Mouse (Mus musculus) embryo, embryonic 11.5 days (tissue): ENCODE measurements around the gene Zfp560.
"Not testable (repeated sequence)": the region's sequence is repeated elsewhere in the genome, so short reads cannot be mapped to it uniquely, and the experiment has no call there.

Experiments used
- DNase-seq: peaks from one replicate; pipeline ENCODE4 v3.0.0-alpha.2; 2012; ENCODE audit warnings: low read depth, low spot score

The Zfp560 gene

DNA sequence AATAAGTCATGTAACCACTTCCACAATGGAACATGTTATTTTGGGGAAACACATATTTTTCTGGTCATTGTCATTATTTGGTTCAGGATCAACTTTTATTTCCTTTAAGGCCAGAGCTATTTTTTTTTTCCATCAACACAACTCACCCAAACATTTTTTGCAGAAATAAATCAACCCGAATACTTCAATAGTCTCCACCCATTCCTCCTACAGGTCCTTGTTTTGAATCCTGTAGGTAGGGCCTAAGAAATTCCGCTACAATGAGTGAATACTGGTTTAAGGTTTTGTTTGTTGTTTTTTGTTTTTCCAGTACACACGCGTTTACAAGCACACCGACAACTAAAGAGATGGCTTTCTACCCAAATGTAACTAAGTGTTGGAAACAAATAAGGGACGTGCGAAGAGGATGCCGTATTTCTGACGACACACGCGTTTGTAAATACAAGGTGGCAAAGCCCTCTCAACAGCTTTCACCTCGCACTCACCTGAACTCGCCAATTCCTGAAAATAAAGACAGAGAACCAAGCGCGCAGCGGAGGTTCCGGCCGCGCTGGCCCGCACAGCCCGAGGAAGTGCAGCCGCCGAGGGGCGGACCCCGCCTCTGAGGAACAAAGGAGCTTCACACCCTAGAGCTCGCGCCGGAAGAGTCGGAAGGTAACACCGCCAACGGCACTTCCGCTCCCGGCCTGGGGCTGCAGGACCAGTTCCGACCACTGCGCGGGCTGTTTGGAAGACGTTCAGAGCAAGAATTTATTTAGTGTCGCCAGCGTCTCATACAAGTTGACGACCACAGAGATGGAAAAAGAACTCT lies at the start of gene Zfp560:
Zfp560 (minus strand) TSS at position 646 of the 811 bp plus-strand sequence.
- DNase-seq = peak; percentile 90

DNA sequence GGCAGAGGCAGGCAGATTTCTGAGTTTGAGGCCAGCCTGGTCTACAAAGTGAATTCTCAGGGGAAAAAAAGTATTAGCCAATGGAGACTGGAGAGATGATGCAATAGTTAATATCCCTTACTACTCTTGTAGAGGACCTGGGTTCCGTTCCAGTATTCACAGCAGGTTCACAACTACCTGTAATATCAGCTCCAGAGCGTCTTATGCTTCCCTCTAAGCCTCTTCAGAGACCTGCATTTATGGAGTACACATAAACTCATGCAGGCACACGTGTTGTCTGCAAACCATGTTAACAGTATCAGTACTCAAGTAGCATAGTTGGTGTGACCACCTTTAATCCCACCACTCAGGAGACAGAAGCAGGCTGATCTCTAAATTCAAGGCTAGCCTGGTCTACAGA lies 45.0 kb upstream of the Zfp560 start:
- no peak for DNase-seq

DNA sequence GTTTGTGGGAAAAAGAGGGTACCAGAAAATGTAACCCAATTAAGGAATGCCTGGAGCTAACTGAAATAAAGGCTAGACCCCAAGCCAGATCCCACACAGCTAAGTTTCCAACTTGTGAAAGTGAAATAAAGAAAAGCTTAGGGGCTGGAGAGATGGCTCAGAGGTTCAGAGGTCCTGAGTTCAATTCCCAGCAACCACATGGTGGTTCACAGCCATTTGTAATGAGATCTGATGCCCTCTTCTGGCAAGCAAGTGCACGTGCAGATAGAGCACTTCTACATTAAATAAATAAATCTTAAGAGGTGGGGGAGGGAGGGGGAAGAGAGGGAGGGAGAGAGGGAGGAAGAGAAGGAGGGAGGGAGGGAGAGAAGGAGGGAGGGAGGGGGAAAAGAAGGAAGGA lies 26.5 kb upstream of the Zfp560 start:
- no peak for DNase-seq

DNA sequence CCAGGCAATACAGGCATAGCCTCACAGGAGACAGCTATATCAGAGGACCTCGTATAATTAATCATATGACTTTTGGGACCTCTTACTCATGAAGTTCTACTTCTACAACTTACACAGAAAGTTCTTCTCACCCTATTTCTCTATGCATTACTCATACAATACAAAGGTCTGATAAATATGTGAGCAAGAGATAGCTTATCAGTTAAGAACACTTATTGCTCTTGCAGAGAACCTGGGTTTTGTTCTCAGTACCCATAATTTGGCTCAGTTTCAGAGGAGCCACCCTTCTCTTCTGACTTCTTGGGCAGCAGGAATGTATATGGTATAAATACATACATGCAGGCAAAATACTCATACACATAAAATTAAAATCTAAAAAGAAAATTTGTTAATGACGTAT lies 24.3 kb upstream of the Zfp560 start:
- no peak for DNase-seq

DNA sequence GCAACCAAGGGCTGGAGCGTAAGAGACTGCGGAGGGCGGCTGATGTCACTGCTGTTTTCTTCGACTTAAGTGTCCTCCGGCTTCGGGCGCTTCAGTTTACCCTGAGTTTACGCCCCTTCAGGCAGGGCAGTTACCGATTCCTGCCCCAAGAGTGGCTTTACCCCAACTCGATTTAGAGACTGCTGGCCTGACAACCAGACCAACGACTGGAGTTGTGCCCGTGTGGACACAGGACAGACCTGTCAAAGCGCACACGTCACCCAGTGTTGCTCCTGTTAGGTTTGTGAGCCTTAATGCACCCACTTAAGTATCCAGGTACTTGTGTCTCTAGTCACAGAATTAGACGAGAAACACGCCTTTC lies 346 bp upstream of the Zfp560 start:
- no peak for DNase-seq

DNA sequence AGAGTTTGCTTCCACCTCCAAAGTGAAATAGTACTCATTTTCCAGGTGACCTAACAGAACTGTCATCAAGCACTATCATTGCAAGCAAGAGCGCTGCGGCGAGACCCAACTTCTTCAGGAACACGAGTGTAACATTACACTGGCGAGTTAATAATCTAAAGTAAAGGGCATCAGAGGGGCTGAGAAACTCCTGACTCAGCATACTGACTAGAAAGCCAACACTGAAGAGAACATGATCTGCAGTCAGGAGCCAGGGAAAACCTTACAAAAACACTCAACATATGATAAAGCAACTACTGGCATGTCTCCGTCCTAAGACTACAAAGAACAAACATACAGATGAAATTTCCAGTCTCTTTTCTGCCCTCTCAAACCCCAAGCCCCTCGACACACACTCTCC lies 1.3 kb downstream of the Zfp560 start:
- DNase-seq = no peak

DNA sequence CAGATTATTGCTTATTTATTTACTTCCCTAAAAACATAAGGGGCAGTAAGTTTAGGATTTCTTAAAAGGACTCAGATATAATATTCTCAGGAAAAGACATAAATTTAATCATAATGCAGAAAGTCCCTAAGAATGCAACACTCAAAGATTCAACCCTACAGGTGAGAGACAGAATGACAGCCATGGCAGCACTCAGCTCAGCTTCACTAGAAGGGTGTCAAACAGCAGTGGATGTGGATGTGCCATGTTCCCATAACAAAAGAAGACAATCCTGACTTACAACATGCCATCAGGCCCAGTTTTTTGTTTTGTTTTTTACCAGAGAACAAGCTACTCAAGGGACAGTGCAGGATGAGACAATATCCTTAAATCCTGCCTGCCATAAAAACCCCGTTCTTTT lies 10.3 kb downstream of the Zfp560 start:
- DNase-seq = no peak

DNA sequence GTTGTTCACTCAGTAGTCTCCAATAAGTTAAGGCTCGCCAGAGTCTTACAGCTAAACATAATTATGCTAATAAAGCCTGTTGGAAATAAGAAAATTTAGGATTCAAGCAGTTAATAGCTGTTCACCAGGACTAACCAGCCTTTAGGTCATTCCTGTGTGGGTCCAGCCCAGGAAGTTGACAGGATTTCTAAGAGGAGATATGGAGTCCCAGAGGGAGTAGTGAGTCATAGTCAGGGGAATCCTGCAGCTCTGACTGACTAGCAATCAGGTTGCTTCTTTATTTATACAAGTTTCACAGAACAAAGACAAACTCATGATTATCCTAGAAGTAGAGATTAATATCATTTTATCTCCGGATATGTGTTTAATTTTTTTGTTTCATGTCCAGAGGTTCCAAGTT lies 17.7 kb downstream of the Zfp560 start:
- no peak for DNase-seq

DNA sequence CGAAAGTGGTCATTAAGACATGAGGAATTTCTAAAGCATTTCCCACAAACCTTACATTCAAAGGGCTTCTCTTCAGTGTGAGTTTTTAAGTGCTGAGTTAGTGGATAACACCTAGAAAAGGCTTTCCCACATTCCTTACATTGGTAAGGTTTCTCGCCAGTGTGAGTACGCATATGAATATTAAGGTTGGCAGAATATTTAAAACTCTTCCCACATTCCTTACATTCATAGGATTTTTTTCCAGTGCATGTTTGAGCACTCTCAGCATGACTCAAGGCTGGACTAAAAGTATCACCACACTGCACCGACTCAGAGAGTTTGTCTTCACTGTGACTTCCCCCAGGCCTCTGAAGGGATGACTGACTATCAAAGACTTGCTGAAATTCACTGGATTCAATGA lies 36.5 kb downstream of the Zfp560 start:
- DNase-seq = no peak

DNA sequence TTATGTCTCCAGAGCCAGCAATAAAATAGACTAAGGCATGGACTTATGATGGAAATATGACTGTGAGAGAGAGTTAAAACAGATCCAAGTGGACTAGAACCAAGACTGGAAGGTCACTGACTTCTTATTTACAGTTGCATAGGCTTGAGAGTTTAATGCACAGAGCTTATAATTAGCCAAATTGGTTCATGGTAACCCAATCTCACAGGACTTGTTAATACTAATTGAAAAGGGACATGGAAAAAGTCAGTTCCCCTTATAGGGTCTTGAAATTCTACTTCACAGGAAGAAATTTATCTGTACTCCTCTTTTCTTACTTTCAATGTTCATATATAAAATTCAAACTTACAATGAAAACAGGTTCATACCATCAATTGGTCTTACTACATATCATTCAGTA lies 49.0 kb downstream of the Zfp560 start, which contains the start of gene Olfr18:
Olfr18 (minus strand) TSS at position 101 of the 400 bp plus-strand sequence.
- DNase-seq = no peak

DNA sequence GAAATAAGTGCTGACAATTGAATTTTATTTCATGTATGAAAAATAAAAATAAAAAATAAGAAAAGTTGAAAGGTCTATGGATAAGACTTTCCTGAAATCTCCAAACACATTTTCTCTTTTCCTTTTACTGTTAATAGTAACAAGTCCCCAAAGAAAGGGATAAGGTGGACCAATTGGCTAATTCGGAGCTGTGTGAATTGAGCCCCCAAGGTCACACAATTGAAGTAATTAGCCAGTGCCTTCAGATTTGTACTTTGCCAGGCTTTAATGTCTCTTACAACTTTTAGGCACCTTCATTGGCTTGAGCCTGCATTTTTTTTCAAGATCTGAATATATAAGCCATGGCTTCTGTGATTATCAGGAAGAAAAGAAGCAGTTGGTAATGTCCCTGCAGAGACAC lies 86.7 kb downstream of the Zfp560 start, which contains the start of gene Olfr873:
Olfr873 (plus strand) TSS at position 301 of the 400 bp plus-strand sequence.
- no peak for DNase-seq

DNA sequence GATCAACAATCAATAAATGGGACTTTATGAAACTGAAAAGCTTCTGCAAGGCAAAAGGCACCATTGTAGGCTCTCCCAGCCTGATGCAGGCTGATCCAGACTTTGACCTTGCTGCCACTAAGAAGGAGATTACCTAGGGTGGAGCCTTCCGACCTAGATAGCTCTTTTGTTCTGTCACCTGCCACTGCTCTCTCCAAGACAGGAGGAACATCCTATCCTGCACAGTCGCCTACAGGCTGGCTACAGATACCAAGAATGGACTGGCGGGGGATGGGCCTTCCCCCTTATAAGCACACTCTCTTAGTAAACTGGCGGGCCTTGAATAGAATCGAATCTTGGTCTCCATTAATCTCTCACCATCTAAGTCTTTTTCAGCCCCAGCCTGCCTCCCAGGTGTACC lies 89.4 kb downstream of the Zfp560 start:
- DNase-seq = not testable (repeated sequence)
